Mouse (Mus musculus): Measurements from ENCODE around the gene Apobec2.

DNA sequence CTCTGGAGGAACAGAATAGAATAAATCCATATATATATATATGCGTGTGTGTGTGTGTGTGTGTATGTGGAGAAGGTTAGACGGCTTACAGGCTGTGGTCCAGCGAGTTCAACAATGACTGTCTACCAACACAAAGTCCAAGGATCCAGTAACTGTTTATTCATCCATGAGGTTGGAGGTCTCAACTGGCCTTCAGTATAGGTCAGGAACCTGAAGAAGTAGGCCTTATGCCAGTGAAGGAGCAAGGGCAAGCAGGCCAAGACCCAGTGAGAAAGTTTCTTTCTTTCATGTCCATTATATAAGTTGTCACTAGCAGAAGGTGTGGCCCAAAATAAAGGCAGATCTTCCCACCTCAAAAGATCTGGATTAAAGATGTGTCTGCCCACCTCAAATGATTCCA, 30.0 kb downstream of the Apobec2 start:
- TF ChIP-seq MAX (IDR thresholded peaks at IDR 0.05) (no peak), CTCF (IDR thresholded peaks at IDR 0.05; ENCODE audit: control insufficient read depth, insufficient read depth, insufficient read length) (no peak)
